Mouse (Mus musculus) heart, embryonic 16.5 days (tissue): Measurements from ENCODE around the gene Rabep1. TPM values are rescaled to one million over a fixed set of nuclear protein-coding genes. Genes with fewer than 3 reads are reported as not detected.

Experiments used
- ATAC-seq: fragments of 200-750 bp; cut with Nextera tagmentation; replicated peaks from 2 replicates; pipeline ENCODE4 v1.8.0; 2017; ENCODE audit warnings: moderate number of reproducible peaks; ENCODE audit not compliant: insufficient read depth, low FRiP score; ENCODE audit errors: extremely low read depth
- H3K27ac ChIP-seq: fragments of 300-500 bp; sonication (generic); 2 replicates; pipeline ENCODE4 v1.5.1; 2014; ENCODE audit warnings: mild to moderate bottlenecking, low read length, control low read depth, moderate library complexity
- H3K27me3 ChIP-seq: fragments of 300-500 bp; sonication (generic); 2 replicates; pipeline ENCODE4 v1.6.1; 2014; ENCODE audit warnings: low read length, mixed read lengths; ENCODE audit not compliant: control insufficient read depth, insufficient read depth
- H3K36me3 ChIP-seq: fragments of 300-500 bp; sonication (generic); 2 replicates; pipeline ENCODE4 v1.6.1; 2014; ENCODE audit not compliant: control insufficient read depth, insufficient read depth
- H3K4me1 ChIP-seq: fragments of 300-500 bp; sonication (generic); 2 replicates; pipeline ENCODE4 v1.6.1; 2014; ENCODE audit warnings: low read length, mixed read lengths; ENCODE audit not compliant: control insufficient read depth, insufficient read depth
- H3K4me2 ChIP-seq: fragments of 300-500 bp; sonication (generic); 2 replicates; pipeline ENCODE4 v1.6.1; 2014; ENCODE audit warnings: low read depth, mild to moderate bottlenecking, control low read depth, low read length
- H3K4me3 ChIP-seq: fragments of 300-500 bp; sonication (generic); 2 replicates; pipeline ENCODE4 v1.5.1; 2014; ENCODE audit warnings: mild to moderate bottlenecking, control low read depth, low read length
- H3K9ac ChIP-seq: fragments of 300-500 bp; sonication (generic); 2 replicates; pipeline ENCODE4 v1.6.1; 2014; ENCODE audit warnings: low read length, control low read depth
- H3K9me3 ChIP-seq: fragments of 300-500 bp; sonication (generic); replicated peaks from 2 replicates; pipeline ENCODE4 v1.6.1; 2016; ENCODE audit warnings: low read length; ENCODE audit not compliant: control insufficient read depth
- WGBS: fragments of 180-500 bp; shearing (Covaris S2); extraction: QIAGEN DNeasy Blood & Tissue Kit; methylation state at CpG from one replicate; pipeline ENCODE4 v1.1.7; 2014; 5-methylcytosine and 5-hydroxymethylcytosine counted together
- polyA plus RNA-seq: library from polyadenylated mRNA; unstranded; fragments of >200 nt; fragmentation: Nextera tagmentation; extraction: Ambion mirVana; gene quantifications from 2 replicates; pipeline ENCODE4 v1.2.1, GENCODE M21; 2015

The Rabep1 gene
- polyA plus RNA-seq, 1 experiment from 2014 or later = 28.7 TPM

- ATAC-seq = no peak; the same call in 1 of the 2 replicates
Observed at GRCm38 (mm10) chr11:70870407-70870806, 25.8 kb downstream of the Rabep1 start.

GRCm38 (mm10) chr11:70871110-70871509 lies 26.5 kb downstream of the Rabep1 start:
- ATAC-seq = no peak
- Histone ChIP-seq H3K36me3 (no peaks in the 10 kb centered on the region), H3K9ac (no peak overlapping the region), H3K4me1 (peaks cover 15% of the 10 kb centered on the region), H3K4me2 (no peak overlapping the region), H3K4me3 (no peak overlapping the region), H3K9me3 (no peaks in the 10 kb centered on the region), H3K27ac (no peak overlapping the region), H3K27me3 (no peaks in the 10 kb centered on the region)
- WGBS = 75% methylated on average over 1 of the region's 1 CpGs

More at GRCm38 (mm10) chr11:70870407-70870806, 25.8 kb downstream of the Rabep1 start:
- Histone ChIP-seq H3K36me3 (no peaks in the 10 kb centered on the region), H3K27me3 (no peaks in the 10 kb centered on the region), H3K4me2 (no peak overlapping the region), H3K27ac (no peak overlapping the region), H3K9me3 (no peaks in the 10 kb centered on the region), H3K4me1 (peaks cover 15% of the 10 kb centered on the region), H3K4me3 (no peak overlapping the region), H3K9ac (no peak overlapping the region)
- 80% methylated on average over 1 of the region's 1 CpGs for WGBS

DNA sequence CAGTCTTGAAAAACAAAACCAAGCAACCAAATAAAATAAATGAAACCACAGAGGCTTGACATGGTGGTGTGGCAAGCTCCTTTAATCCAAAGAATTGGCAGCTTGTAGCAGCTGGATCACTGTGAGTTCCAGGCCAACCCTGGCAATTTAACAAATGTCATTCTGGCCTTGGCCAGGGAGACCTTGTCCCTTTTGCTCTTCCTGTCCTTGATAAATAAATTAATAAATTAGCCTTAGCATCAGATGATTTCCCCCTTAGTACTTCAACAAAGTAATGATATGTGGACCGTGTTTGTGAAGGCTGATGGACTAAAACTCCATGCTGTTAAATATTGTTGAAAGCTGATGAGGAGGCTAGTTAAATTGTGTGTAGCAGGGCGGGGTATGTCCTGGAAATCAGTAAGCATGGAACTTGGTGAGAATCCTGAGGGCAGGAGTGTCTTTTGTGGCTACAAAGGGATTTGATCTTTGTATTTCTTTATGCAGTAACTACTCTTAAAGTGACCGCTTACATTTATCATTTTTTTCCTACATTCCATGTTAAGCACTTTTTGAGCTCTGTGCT lies 27.3 kb downstream of the Rabep1 start:
- Histone ChIP-seq H3K4me1 (peaks cover 15% of the 10 kb centered on the region), H3K4me3 (no peak overlapping the region), H3K9ac (no peak overlapping the region), H3K36me3 (0 out of 2 replicates have a peak, but pooled peaks cover 2% of the 10 kb centered on the region), H3K4me2 (no peak overlapping the region), H3K27ac (no peak overlapping the region), H3K27me3 (no peaks in the 10 kb centered on the region), H3K9me3 (no peaks in the 10 kb centered on the region)
- 85% methylated on average over 3 of the region's 3 CpGs for WGBS
- no peak for ATAC-seq

DNA sequence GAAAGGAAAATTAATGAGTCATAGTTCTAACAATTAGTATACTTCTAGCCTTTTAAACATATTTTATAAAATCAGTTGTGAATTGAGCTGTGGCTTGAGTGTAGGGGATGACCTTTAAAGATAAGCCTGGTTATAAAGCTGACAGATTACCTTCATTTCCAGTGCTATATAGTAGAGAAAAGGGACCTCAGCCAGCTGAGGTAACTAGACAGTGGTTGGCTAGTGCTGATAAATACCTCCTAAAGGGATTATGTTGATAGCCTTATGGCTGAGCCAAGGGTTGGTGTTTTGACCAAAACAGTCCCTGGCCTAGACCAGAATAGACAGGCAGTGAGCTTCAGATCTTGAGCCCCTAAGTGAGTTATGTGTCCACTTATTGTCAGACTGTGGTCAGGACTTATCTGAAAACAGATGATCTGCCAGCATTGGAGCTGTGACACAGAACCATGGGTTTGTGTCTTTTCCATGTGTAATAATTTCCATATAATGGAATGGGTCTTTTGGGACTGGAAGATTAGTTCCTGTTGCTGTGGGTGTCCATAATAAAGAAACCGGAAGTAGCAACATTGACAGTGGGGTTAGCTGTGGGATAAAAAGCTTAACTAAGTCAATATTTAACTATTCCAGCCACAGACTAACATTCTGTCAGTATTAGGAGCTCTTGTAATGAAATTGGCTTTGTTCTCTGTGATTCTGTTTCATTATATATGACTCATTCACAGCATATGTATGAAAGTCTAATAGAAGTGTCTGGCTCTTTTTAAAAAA lies 29.5 kb downstream of the Rabep1 start:
- Histone ChIP-seq H3K27me3 (no peaks in the 10 kb centered on the region), H3K4me2 (no peak overlapping the region), H3K4me1 (peaks cover 15% of the 10 kb centered on the region), H3K36me3 (peaks cover 2% of the 10 kb centered on the region; the same call in 1 of the 2 replicates), H3K9me3 (no peaks in the 10 kb centered on the region), H3K27ac (no peak overlapping the region), H3K4me3 (no peak overlapping the region), H3K9ac (no peak overlapping the region)
- WGBS = 76% methylated on average over 1 of the region's 1 CpGs
- no peak for ATAC-seq

GRCm38 (mm10) chr11:70877670-70878069 lies 33.1 kb downstream of the Rabep1 start:
- Histone ChIP-seq H3K4me1 (peaks cover 4% of the 10 kb centered on the region), H3K9me3 (no peaks in the 10 kb centered on the region), H3K9ac (no peak overlapping the region), H3K36me3 (peaks cover 2% of the 10 kb centered on the region; the same call in 1 of the 2 replicates), H3K4me3 (no peak overlapping the region), H3K27ac (no peak overlapping the region), H3K27me3 (no peaks in the 10 kb centered on the region), H3K4me2 (no peak overlapping the region)
- 86% methylated on average over 7 of the region's 7 CpGs for WGBS
- no peak for ATAC-seq

GRCm38 (mm10) chr11:70882905-70883430 lies 38.4 kb downstream of the Rabep1 start:
- no peak for ATAC-seq
- Histone ChIP-seq H3K4me2 (no peak overlapping the region), H3K27ac (no peak overlapping the region), H3K27me3 (no peaks in the 10 kb centered on the region), H3K9me3 (no peaks in the 10 kb centered on the region), H3K36me3 (no peaks in the 10 kb centered on the region; the same call in 1 of the 2 replicates), H3K4me1 (no peaks in the 10 kb centered on the region), H3K9ac (no peak overlapping the region), H3K4me3 (no peak overlapping the region)
- WGBS = 88% methylated on average over 3 of the region's 3 CpGs

DNA sequence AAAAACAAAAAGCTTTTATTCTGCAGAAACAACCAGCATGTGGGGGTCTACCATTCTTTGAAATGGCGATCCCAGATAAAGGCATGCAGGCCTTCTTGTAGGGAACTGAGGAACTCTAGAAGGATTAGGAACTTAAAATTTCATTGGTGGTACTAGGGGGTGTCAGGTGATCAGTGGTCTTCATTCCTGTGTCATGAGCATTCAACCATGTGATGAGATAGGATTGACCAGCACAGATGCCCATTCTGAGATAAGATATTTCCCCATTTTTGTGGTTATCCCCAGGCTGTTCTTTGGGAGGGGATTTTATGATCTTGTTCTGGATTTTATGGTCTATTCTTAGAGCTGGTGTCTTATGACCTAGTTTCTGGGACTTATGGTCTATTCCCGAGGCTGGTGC lies 46.1 kb downstream of the Rabep1 start:
- H3K4me1 ChIP-seq = no peaks in the 10 kb centered on the region
- 94% methylated on average over 2 of the region's 2 CpGs for WGBS

DNA sequence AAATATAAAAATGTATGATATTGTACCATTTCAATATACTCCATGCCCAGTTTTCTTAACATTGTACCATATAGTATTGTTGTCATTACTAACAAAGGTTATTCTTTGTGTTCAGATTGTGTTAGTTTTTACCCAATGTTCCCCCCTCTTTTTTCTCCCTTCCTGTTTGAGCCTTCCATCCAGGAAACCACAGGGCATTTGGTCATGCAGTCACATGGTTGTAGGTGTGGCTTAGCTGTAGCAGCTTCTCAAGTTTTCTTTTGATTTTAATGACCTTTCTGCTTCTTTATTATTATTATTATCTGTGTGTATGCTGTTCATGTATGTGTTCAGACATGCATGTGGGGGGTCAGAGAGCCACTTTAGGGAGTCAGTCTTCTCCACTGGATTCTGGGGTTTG lies 47.0 kb downstream of the Rabep1 start:
- no peak for ATAC-seq
- H3K4me2 ChIP-seq = no peak overlapping the region
- H3K9me3 ChIP-seq = peaks cover 4% of the 10 kb centered on the region
- H3K27ac ChIP-seq = no peak overlapping the region
- no peak overlapping the region for H3K4me3 ChIP-seq
- no peak overlapping the region for H3K9ac ChIP-seq
- H3K36me3 ChIP-seq = peaks cover 34% of the 10 kb centered on the region
- H3K27me3 ChIP-seq = no peaks in the 10 kb centered on the region
- H3K4me1 ChIP-seq = no peaks in the 10 kb centered on the region

More for the DNA sequence above, 46.1 kb downstream of the Rabep1 start:
- Histone ChIP-seq H3K36me3 (peaks cover 30% of the 10 kb centered on the region), H3K4me2 (no peak overlapping the region), H3K9ac (no peak overlapping the region), H3K9me3 (peaks cover 4% of the 10 kb centered on the region), H3K27ac (no peak overlapping the region), H3K4me3 (no peak overlapping the region), H3K27me3 (no peaks in the 10 kb centered on the region)
- ATAC-seq = no peak

DNA sequence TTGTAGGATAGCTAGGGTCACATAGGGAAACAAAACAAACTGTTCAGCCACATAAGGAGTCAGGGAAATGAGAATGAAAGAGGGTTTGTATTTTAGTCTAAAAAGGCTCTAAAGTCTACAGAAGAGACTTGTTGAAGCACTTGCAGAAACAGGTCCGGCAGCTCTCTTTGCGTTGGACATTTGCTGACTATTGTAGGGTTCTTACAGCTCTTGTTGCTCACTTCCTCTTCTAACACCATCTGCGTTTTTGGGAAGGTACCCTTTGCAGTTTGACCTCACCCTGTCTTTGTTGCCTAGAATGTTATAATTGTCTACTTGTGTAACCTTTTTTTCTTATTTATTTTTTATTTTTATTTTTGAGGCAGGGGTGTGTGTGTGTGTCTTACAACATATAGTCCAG lies 53.1 kb downstream of the Rabep1 start:
- no peak overlapping the region for H3K4me2 ChIP-seq
- no peak overlapping the region for H3K9ac ChIP-seq
- H3K9me3 ChIP-seq = peaks cover 4% of the 10 kb centered on the region
- H3K36me3 ChIP-seq = peaks cover 26% of the 10 kb centered on the region
- whole genome bisulfite sequencing = 80% methylated on average over 3 of the region's 3 CpGs
- no peaks in the 10 kb centered on the region for H3K4me1 ChIP-seq
- no peak overlapping the region for H3K27ac ChIP-seq
- ATAC-seq = no peak
- H3K4me3 ChIP-seq = no peak overlapping the region
- H3K27me3 ChIP-seq = no peaks in the 10 kb centered on the region
